Mouse (Mus musculus): ENCODE results near the gene Abcb6.

Gene Abcb6

GRCm38 (mm10) chr1:75180105-75180590 lies at the start of gene Abcb6:
Abcb6 (minus strand) TSS chr1:75180392.
- DNase-seq, result peak; percentile 96

GRCm38 (mm10) chr1:75229158-75229557 lies 49.0 kb upstream of the Abcb6 start:
- no peak for DNase-seq

- no peak for DNase-seq
Observed at GRCm38 (mm10) chr1:75227653-75228052, 47.5 kb upstream of the Abcb6 start.

GRCm38 (mm10) chr1:75226138-75226537 lies 45.9 kb upstream of the Abcb6 start:
- DNase-seq, result no peak

- DNase-seq, result no peak
Observed at GRCm38 (mm10) chr1:75225473-75225872, 45.3 kb upstream of the Abcb6 start.

- DNase-seq, result no peak
Observed at GRCm38 (mm10) chr1:75223532-75223931, 43.3 kb upstream of the Abcb6 start.

- DNase-seq, result no peak
Observed at GRCm38 (mm10) chr1:75222926-75223325, 42.7 kb upstream of the Abcb6 start.

- DNase-seq, result no peak
Observed at GRCm38 (mm10) chr1:75221538-75221937, 41.3 kb upstream of the Abcb6 start.

- DNase-seq, result no peak
Observed at GRCm38 (mm10) chr1:75219531-75219930, 39.3 kb upstream of the Abcb6 start, which contains the start of gene Tuba4a. Tuba4a (minus strand) TSS chr1:75219865.

GRCm38 (mm10) chr1:75219078-75219477 lies 38.9 kb upstream of the Abcb6 start:
- peak; percentile 97 for DNase-seq

- peak; percentile 72 for DNase-seq
Observed at GRCm38 (mm10) chr1:75218227-75219001, 38.2 kb upstream of the Abcb6 start.

GRCm38 (mm10) chr1:75217893-75218226 lies 37.7 kb upstream of the Abcb6 start:
- DNase-seq, result no peak

GRCm38 (mm10) chr1:75216797-75217585 lies 36.8 kb upstream of the Abcb6 start:
- DNase-seq, result no peak

- no peak for DNase-seq
Observed at GRCm38 (mm10) chr1:75215785-75216184, 35.6 kb upstream of the Abcb6 start.

- DNase-seq, result no peak
Observed at GRCm38 (mm10) chr1:75214886-75215285, 34.7 kb upstream of the Abcb6 start.

GRCm38 (mm10) chr1:75214442-75214841 lies 34.2 kb upstream of the Abcb6 start:
- no peak for DNase-seq

- DNase-seq, result peak; percentile 58
Observed at GRCm38 (mm10) chr1:75213096-75213495, 32.9 kb upstream of the Abcb6 start.

- DNase-seq, result no peak
Observed at GRCm38 (mm10) chr1:75212542-75212941, 32.4 kb upstream of the Abcb6 start.

GRCm38 (mm10) chr1:75211141-75211708 lies 31.0 kb upstream of the Abcb6 start:
- DNase-seq, result no peak

- DNase-seq, result peak; percentile 98
Observed at GRCm38 (mm10) chr1:75210136-75211087, 30.2 kb upstream of the Abcb6 start, which contains the start of the genes Glb1l and Stk16. Glb1l (minus strand) TSS chr1:75210813. Stk16 (plus strand) TSS chr1:75210838.

GRCm38 (mm10) chr1:75208967-75209678 lies 28.9 kb upstream of the Abcb6 start:
- DNase-seq, result peak; percentile 66

GRCm38 (mm10) chr1:75201236-75201635 lies 21.0 kb upstream of the Abcb6 start:
- DNase-seq, result no peak
